Mouse (Mus musculus): ENCODE results near the gene Rabl3. TPM values are rescaled to one million over a fixed set of nuclear protein-coding genes. Genes with fewer than 3 reads are reported as not detected.

The Rabl3 gene
- polyA plus RNA-seq, 1 experiment = 3.4 TPM

DNA sequence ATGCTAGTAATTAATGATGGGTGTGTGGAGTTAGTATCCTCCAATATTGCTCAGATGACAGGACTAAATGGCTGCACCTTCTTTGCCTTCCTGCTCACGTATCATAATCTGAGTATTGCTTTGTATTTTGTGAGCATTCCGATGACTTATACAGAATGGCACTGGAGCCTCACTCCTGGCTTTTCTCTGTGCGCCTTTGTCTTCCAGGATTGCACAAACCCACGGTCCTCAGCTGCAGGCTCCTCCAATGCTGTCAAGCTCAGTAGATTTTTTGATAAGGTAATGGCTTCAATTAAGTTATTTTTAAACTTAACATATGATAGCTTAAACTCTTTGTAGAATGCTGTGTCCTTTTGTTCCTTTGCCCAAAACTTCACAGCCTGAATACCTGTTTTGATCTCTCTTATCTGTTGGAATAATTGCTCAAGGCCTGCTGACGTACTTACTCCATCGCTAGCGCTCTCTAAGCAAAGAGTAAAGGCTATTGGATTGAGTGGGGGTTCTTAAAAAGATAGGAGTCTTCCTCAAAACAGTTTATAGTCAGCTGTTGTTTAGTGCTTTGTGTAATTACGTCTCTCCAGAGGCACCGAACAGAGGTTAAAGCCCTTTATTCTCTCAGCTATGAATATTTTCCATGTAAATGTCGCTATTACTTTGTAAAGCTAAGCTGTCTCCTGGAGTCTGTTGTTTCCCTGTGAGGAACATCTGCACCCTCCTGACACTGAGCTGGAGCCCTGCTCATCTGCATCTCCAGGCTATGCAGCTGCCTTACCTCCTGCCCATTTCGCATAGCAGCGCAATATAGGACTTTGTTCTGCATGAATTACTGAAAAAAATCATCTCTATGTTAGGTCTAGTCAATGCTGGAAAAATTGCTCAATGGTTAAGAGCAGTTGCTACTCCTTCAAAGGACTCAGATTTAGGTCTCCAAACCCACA lies 27.7 kb downstream of the Rabl3 start:
- H3K4me3 ChIP-seq (replicated peaks; ENCODE audit: extremely low read depth, low read depth, low read length) = no peak overlapping the region
- 85% methylated on average over 12 of the region's 12 CpGs for WGBS
- no peak for TF ChIP-seq CTCF (IDR thresholded peaks at IDR 0.05; ENCODE audit: insufficient read depth, low read length)
- TF ChIP-seq POLR2A (IDR thresholded peaks at IDR 0.05; ENCODE audit: borderline replicate concordance, extremely low read depth, low read depth, low read length) = no peak
- no peak for DNase-seq
- H3K4me1 ChIP-seq (ENCODE audit: control insufficient read depth, insufficient read depth, low read length) = no peaks in the 10 kb centered on the region

- TF ChIP-seq POLR2A (IDR thresholded peaks at IDR 0.05; ENCODE audit: borderline replicate concordance, extremely low read depth, low read depth, low read length) (no peak), CTCF (IDR thresholded peaks at IDR 0.05; ENCODE audit: insufficient read depth, low read length) (no peak)
- no peak overlapping the region for H3K4me3 ChIP-seq (replicated peaks; ENCODE audit: extremely low read depth, low read depth, low read length)
- 94% methylated on average over 3 of the region's 3 CpGs for WGBS
- H3K4me1 ChIP-seq (ENCODE audit: control insufficient read depth, insufficient read depth, low read length) = no peaks in the 10 kb centered on the region
- no peak for DNase-seq
These were observed 31.9 kb downstream of the Rabl3 start for GRCm38 (mm10) chr16:37571554-37571953.

GRCm38 (mm10) chr16:37572117-37572754 lies 32.6 kb downstream of the Rabl3 start:
- Histone ChIP-seq H3K4me3 (replicated peaks; ENCODE audit: extremely low read depth, low read depth, low read length) (no peak overlapping the region), H3K4me1 (ENCODE audit: control insufficient read depth, insufficient read depth, low read length) (no peaks in the 10 kb centered on the region)
- no peak for TF ChIP-seq CTCF (IDR thresholded peaks at IDR 0.05; ENCODE audit: insufficient read depth, low read length)
- no peak for TF ChIP-seq POLR2A (IDR thresholded peaks at IDR 0.05; ENCODE audit: borderline replicate concordance, extremely low read depth, low read depth, low read length)
- 87% methylated on average over 12 of the region's 12 CpGs for WGBS
- DNase-seq = no peak

- Histone ChIP-seq H3K4me1 (ENCODE audit: control insufficient read depth, insufficient read depth, low read length) (no peaks in the 10 kb centered on the region), H3K4me3 (replicated peaks; ENCODE audit: extremely low read depth, low read depth, low read length) (no peak overlapping the region)
- no peak for TF ChIP-seq POLR2A (IDR thresholded peaks at IDR 0.05; ENCODE audit: borderline replicate concordance, extremely low read depth, low read depth, low read length)
- no peak for TF ChIP-seq CTCF (IDR thresholded peaks at IDR 0.05; ENCODE audit: insufficient read depth, low read length)
- DNase-seq = no peak
- WGBS = 93% methylated on average over 5 of the region's 5 CpGs
These were observed 33.4 kb downstream of the Rabl3 start for GRCm38 (mm10) chr16:37573061-37573460.

GRCm38 (mm10) chr16:37575325-37575724 lies 35.6 kb downstream of the Rabl3 start:
- Histone ChIP-seq H3K4me1 (ENCODE audit: control insufficient read depth, insufficient read depth, low read length) (no peaks in the 10 kb centered on the region), H3K4me3 (replicated peaks; ENCODE audit: extremely low read depth, low read depth, low read length) (no peak overlapping the region)
- TF ChIP-seq POLR2A (IDR thresholded peaks at IDR 0.05; ENCODE audit: borderline replicate concordance, extremely low read depth, low read depth, low read length) (no peak), CTCF (IDR thresholded peaks at IDR 0.05; ENCODE audit: insufficient read depth, low read length) (no peak)
- no peak for DNase-seq
- 60% methylated on average over 3 of the region's 3 CpGs for WGBS

GRCm38 (mm10) chr16:37579591-37579990 lies 39.9 kb downstream of the Rabl3 start:
- H3K4me1 ChIP-seq (ENCODE audit: control insufficient read depth, insufficient read depth, low read length) = no peaks in the 10 kb centered on the region
- no peak overlapping the region for H3K4me3 ChIP-seq (replicated peaks; ENCODE audit: extremely low read depth, low read depth, low read length)
- 50% methylated on average over 1 of the region's 1 CpGs for WGBS
- DNase-seq = no peak
- no peak for TF ChIP-seq CTCF (IDR thresholded peaks at IDR 0.05; ENCODE audit: insufficient read depth, low read length)
- TF ChIP-seq POLR2A (IDR thresholded peaks at IDR 0.05; ENCODE audit: borderline replicate concordance, extremely low read depth, low read depth, low read length) = no peak

- Histone ChIP-seq H3K4me1 (ENCODE audit: control insufficient read depth, insufficient read depth, low read length) (no peaks in the 10 kb centered on the region), H3K4me3 (replicated peaks; ENCODE audit: extremely low read depth, low read depth, low read length) (no peak within 1 kb of the TSS)
- 46% methylated on average over 4 of the region's 4 CpGs for WGBS
- TF ChIP-seq CTCF (IDR thresholded peaks at IDR 0.05; ENCODE audit: insufficient read depth, low read length) (no peak), POLR2A (IDR thresholded peaks at IDR 0.05; ENCODE audit: borderline replicate concordance, extremely low read depth, low read depth, low read length) (no peak)
- DNase-seq = no peak
These were observed 40.3 kb downstream of the Rabl3 start, which contains the start of gene Hgd for GRCm38 (mm10) chr16:37579994-37580393. Gene Hgd (plus strand): TSS chr16:37580153.

GRCm38 (mm10) chr16:37580651-37581050 lies 41.0 kb downstream of the Rabl3 start:
- 92% methylated on average over 4 of the region's 4 CpGs for WGBS
- DNase-seq = no peak
- H3K4me1 ChIP-seq (ENCODE audit: control insufficient read depth, insufficient read depth, low read length) = no peaks in the 10 kb centered on the region
- TF ChIP-seq POLR2A (IDR thresholded peaks at IDR 0.05; ENCODE audit: borderline replicate concordance, extremely low read depth, low read depth, low read length) = no peak
- no peak overlapping the region for H3K4me3 ChIP-seq (replicated peaks; ENCODE audit: extremely low read depth, low read depth, low read length)

- no peak for DNase-seq
- H3K4me1 ChIP-seq (ENCODE audit: control insufficient read depth, insufficient read depth, low read length) = no peaks in the 10 kb centered on the region
- 76% methylated on average over 3 of the region's 3 CpGs for WGBS
- no peak for TF ChIP-seq POLR2A (IDR thresholded peaks at IDR 0.05; ENCODE audit: borderline replicate concordance, extremely low read depth, low read depth, low read length)
- TF ChIP-seq CTCF (IDR thresholded peaks at IDR 0.05; ENCODE audit: insufficient read depth, low read length) = no peak
- no peak overlapping the region for H3K4me3 ChIP-seq (replicated peaks; ENCODE audit: extremely low read depth, low read depth, low read length)
These were observed 42.2 kb downstream of the Rabl3 start for GRCm38 (mm10) chr16:37581901-37582300.
